Mouse (Mus musculus) urinary bladder, adult 18-20 months (tissue): ENCODE results near the gene Rora.
"Not testable (repeated sequence)": the region's sequence is repeated elsewhere in the genome, so short reads cannot be mapped to it uniquely, and the experiment has no call there.

ENCODE experiments used
- DNase-seq, 2 experiments: peaks; one replicate each; pipeline ENCODE4 v3.0.0; 2022; ENCODE audit warnings: low spot score in 2 of 2, mixed read lengths in 2 of 2

Gene Rora

DNA sequence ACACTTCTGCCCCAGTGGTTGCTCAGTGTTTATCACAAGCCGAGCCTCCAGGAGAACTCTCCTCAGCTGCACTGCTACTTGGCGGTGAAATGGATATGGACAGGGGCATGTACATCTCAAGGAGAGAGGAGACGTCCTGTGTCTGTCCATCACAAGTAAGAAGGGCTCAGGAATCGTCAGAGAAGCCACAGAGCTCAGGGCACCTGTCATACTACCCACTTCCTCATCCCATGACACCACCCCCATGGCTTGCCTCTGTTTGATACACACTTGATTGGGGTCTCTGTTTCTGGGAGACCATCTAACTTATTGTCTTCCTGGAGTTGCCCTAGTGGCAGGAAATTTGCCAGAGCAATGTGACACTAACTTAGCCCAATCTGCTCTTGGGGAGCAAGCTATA is 433.3 kb downstream of the Rora start:
- DNase-seq = no peak

DNA sequence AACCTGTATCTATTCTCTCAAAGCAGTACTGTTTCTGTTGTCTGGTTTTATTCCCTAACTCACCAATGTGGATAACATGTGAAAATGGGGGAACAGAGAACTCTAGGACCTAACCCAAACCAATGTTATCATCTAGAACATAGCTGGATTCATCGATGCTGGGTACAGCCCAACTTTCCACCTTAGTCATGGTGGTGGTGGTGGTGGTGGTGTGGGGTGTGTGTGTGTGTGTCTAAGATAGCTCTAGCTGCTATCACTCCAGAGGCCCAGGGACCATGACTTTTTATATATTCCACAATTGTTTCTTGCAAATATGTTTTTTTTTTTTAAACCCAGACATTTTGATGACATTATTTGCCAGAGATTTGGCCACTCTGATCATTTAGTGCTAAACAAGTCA is 433.7 kb downstream of the Rora start:
- no peak for DNase-seq

DNA sequence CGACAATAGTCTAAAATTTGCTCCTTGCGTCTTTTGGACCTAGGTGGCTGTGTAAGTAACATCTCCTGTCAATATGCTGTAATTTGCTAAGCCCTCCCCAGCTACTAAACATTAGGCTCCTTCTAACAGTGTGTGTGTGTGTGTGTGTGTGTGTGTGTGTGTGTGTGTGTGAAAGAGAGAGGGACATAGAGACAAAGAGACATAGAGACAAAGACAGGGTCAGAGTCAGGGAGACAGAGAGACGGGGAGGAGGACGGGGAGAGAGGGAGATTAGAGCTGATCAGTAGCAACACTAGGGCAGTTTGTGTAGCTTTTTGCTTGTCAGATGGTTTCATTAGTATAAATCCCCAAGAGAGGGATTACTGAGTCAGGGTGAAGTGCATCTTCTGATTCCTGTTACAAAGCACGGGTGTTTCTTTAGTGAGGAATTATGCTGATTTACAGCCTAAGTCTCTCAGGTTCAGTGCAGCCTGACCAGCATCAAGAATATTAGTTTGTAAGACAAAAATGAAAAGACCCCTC is 437.2 kb downstream of the Rora start:
- no peak for DNase-seq

DNA sequence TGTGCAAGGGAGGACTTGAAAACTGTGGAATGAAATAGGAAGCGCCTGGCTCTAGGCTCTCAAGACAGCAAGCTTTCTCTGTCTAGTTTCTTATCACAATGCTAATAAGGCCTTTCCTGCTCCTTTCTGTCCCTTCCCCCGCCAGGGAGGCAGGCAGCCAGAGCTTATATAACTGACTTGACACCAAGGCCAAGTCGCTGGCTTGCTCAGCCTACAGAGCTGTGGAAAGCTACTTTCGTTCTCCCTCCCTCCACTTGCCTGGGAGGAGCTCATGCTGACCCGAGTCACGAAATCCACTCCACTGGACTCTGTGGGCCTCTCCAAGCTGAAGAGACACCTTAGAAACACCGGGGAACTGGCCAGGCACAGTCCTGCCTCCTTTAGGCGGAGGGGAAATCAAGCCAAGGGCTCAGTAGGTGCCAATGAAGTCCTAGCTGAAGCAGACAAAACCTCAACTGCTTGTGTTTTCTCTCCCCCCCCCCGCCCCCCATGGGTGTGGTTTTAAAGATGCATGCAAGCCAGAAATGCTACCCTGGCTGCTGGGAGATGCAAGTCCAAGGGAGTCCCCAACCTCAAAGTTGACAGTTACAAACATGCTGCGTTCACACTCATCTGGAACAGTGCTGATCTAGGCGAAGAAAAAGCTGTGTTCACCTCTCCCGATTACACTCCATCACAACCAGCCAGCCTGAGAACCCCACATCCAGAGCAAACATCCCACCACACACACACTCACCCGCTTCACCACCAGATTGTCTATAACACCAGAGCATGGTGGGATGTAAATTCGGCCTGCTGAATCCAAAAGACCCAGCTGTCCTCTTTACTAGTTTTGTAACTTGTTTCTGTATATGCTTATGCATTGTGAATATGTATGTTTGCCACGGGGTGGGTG is 438.8 kb downstream of the Rora start:
- DNase-seq = peak; percentile 38 to 85

DNA sequence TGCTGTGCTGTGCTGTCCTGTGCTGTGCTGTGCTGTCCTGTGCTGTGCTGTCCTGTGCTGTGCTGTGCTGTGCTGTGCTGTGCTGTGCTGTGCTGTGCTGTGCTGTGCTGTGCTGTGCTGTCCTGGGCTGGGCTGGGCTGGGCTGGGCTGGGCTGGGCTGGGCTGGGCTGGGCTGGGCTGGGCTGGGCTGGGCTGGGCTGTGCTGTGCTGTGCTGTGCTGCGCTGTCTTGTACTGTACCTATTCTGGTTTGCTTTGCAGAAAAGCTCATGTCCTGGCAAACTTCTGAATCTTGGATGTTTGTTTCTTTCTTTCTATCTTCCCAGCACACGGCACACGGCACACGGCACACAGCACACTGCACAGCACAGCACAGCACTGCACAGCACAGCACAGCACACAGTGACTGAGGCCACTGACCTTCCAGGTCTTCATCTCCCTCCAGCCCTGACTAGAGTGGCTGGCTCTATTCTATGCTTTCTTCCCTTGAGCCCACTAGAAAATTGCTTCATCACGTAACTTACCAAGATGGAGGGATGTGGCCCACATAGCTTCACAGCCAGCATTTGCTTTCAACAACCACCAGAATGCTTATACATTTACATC is 446.7 kb downstream of the Rora start:
- not testable (repeated sequence) for DNase-seq

DNA sequence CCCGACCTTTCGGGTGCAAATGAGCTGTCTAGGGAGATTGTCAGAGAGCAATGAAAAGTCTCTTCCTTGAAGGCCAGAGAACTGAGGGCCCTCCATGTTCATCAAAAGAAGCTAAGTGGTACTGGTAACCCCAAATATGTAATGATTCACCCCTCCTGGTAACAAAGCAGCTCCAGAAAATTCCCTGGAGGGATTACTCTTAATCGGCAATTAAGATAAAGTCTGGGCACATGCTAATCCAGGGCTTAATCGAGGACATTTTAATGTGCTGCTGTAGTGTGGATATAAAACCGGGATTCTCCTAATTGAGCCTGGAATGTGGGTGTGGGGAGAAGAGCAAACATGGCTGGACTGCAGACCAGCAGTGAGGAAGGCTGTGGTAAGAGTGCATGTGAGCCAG is 450.7 kb downstream of the Rora start:
- no peak for DNase-seq

DNA sequence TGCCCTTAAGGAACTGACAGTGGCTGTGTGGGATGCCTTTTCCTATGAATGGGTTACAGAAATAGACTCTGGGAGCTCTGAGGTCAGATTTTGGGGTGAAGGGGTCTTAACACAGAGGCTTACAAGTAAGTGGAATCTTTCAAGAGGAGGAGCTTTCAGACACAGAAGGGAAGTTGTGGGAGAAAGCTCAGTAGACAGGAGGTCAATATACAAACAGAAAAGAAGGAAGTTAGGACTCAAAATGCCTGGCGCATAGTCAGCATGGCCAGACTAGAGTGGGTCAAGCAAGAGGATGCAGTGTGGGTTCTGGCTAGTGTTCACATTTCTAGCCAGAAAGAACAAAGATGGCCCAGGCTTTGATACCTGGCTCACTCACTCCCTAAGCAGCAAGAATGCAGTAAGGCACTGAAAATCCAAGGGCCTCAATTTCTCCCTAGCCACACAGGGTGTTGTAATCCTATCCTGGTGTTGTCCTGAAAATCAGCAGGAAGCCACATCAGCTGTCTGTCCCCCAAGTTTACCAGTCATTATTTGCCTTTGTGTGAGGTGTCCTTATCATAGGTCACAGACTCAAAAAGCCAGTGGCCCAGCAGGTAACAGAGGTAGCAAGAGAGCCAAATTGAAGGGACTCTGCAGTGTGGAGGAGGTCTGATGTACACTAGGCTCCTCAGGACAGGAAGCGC is 456.2 kb downstream of the Rora start:
- no peak for DNase-seq

DNA sequence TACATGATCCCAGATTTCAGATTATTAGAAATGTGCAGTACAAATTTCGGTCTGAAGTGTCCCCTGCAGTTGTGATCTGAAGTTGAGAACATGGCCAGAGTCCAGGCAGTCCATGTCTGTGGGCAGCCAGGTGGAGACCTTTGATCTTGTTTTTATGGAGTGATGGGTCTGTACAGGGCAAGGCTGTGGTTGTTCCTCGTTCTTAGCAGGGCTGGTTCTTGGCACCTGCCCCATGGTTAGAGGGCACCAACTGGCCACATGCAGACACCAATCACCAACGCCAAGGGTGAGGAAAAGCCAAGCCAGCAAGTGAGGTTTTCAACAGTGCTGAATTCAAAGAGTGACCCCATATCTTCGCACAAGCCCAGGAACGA is 456.7 kb downstream of the Rora start:
- DNase-seq = no peak

DNA sequence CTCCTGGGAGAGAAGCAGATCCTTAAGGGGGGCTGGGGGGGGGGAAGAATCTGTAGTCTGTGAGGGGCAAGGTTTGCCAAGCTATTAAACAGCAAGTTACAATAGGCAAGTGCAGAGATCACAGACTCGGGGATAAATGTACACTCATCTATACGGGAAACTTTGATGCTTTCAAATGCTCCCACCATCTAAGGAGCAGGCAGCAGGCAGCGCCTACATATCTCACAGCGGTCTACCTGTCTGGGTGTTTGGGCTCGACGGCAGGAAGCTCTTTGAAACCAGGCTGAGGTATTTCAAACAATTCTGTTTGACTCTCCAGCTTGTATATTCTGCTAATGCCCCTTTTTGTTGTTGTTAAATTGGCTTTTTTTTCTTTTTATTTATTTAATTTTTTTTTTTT is 457.1 kb downstream of the Rora start:
- DNase-seq = no peak

DNA sequence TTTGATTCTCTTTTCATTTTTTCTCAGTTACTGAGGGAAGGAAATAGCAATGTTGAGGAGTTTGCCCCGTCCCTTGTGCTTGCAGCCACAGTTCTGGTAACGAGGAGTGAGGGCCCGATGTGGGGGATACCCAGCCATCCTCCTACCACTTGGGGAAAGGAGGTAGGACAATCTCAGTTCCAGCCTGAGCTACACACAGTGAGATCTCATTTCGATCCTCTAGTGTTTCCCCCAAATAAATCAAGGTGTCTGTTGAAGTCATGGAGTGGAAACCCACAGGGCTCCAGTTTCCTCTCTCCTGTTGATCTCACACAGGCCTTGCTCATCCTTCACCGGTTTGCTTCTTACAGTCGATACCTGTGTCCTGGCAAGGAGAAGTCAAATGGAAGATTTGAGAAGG is 458.0 kb downstream of the Rora start:
- no peak for DNase-seq

DNA sequence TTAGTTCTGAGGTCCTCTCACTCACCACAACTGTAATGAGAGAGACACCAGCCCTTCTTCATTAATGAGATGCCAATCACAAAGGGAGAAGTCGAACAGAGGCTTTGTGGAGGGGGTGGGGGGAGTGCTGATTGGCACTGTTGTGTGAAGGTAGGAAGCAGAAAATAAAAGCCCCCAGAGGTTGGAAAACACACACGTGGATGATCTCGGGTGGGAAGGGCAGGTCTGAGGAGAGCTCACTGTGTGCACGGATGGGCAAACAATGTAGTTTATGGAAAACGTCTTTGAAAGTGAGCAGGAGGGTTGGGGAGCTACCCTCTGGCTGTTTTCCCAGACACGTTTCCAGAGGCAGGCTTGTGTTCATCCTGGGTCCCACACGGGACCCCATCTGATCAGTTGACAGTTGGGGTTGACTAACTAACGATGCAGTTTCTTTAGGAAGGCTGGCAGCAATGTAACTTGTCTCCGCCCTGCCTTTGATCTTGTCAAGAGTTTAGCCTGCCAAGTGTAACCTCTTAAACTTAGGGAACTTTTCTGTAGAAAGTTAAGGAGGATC is 460.9 kb downstream of the Rora start:
- DNase-seq = no peak

DNA sequence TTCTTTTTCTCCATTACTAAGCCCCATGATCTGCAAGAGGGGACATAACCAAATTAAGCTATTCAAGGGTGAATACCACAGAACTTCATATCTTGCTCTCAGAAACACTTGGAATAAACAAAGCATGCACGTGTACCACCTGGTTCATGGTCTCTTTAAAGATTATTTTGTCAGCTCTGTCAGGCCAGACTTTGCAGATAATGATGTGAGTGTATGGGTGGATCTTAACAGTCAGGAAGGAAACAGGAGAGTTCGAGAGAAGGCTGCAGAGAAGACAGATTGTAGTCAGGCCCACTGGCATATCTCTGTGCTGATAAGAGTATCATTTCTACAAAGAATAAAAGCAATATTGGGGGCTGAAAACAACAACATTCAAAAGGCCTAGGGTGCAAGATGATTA is 463.2 kb downstream of the Rora start:
- DNase-seq = no peak

DNA sequence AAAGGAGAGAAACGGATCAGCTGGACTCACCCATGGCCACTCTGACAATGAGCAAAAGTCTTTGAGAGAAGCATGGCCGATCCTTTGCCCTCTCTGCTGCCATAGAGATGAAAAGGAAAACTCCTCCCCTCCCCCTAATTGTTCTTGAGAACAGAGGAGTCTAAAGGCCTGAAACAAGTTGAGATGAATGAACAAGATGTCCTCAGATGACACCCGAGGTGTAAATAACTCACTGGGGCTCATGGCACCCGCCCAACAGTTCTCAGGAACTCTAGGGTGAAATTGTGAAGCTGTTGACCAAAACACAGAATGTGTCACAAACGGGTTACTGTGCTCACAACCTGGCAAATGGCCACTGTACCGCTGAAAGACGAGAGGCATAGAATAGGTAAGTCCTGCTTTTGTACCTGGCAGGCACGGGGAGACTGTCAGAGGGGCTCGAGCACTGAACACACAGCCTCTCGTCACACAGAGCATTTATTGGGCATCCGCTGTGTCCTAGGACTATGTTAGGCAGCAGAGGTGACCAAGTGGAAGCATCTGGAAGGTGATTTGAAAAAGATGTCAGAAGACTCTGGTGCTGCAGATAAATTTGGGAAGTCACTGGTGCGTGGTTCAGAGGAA is 467.6 kb downstream of the Rora start:
- no peak for DNase-seq

DNA sequence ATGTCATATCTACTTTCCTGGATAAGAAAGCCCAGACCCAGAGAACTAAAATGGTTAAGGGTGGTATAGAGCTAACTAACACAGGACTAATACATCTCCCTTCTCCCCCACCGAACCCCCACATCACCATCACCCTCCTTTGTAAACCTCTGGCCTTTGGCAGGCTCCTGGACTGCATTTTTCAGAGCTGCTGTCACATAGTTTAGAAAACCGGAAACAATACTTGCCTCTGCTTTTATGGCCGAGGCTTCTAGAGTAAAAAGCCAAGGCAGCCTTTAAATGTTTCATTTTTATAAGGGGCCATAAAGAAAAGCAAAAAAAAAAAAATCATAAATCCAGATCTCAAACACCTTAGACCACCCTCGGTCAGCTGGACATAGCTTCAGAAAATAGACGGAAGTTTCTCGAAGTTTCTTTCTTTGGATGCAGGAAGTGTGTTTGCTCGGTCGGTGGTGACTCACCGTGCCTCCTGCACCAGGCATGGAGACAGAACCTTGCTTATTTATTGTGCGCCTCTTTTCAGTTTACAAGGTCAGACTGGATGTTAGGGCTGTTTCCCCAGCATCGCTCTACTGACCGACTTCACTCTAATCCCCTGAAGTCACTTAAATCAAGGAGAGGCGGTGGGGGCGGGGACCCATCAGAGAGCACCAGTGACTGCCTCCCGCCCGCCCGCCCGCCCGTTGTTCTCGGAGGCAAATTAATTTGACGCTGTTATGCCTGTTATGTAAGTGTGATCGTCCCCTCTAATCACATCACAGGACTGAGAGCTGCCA is 471.6 kb downstream of the Rora start:
- peak; percentile 45 to 52 for DNase-seq

DNA sequence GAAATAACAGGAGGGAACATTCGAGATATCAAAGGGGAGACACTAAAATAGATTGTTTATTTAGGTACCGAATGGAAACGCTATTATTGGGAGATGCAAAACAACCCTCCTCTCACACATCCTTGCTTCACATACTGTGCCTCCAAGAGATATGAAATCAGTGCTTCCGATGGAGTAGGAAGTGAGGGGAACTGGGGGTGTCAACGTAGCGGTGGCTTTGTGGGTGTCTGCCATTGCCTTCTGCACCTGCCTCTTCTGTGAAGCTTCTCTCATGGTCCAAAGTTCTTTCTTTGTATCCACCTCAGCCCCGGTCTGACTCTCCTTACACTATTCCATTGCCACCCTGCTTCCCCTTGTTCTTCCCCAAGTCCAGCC is 472.2 kb downstream of the Rora start:
- DNase-seq = no peak

DNA sequence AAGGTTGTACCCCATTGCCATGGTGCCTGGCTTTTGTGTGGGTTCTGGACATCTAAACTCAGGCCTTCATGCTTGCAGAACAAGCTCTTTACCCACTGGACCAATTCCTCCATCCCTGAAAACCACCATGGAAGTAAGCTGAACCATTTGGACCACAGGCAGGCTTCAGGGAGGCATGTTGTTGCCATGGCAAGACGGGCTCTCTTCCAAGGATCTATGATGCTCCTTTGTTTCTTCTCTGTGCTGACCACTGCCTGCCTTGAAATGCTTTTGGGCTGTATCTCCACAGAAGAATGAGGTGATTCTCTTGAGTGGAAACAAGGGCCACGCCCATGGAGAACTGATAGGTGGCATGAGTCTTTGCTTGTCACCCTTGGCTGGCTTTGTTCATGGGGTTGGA is 473.0 kb downstream of the Rora start:
- DNase-seq = no peak

DNA sequence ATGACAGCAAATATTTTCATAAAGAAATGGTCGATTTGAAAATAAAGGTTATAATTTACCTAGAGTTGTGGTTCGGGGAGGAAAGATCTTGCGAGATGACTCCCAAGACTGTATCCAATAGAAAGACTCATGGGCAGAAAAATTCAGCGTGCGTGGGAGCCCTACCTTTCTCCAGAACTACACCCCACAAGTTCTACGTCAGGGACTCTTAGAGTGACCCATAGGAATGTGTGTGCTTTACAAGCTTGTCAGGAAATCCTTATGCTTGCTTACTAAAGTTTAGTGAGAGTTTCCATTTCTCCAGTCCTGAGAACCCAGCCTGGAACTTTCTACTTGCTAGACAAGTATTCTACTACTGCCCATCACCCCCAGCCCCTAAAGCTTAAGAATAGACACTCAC is 474.7 kb downstream of the Rora start:
- no peak for DNase-seq

DNA sequence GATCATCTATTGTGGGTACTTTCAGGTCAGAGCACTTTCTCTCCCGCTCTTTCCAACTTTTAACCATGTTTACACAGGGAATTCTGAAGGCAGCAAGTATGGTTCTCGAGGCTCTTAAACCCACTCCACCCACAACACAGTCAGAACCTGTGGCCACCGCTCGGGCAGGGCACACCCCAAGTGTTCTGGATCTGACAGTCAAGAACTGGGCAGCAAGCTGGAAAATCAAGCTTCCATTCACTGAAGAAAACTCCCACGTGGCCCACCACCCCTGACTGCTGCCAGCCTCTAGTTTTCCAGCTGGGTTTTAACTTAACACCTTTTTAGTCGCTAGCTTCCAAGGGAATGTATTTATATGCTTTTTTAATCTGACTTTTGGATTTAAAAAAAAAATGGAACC is 479.4 kb downstream of the Rora start:
- no peak for DNase-seq

DNA sequence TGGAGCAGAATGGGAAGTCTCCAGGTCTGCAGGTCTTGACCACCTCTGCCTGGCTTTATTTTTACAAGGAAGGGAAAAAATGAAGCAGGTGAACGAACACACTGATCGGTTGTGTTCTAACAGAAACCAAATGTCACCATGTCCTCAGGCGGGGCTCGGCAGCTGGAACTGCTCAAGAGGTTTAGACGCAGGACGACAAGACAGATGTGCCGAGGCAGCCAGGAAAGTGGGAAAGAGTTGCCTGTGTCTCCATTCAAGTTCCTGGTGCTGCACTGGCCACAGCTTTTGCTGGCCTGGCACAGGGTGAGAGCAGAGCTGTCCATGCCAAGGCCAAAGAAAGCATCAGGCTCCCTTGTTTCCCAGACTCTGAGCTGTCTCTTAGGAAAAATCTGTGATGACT is 480.1 kb downstream of the Rora start:
- no peak for DNase-seq

DNA sequence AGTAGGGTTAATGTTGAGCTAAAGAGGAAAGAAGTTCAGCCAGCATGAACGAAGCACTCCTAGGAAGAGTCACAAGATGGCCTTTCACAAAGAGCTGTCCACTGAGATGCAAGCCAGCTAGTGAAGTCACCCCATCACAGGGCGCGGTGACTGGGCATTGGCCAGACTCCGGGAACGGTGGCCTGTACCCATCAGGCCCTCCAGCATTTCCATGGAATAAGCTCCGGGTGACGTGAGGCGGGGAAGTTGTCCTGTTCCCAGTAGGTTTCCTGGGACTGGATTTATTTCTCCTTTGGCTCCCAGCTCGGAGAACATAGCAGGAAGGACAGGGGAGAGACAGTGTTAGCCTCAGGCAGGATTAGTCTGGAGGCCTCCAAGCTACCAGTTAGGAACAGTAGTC is 481.0 kb downstream of the Rora start:
- no peak for DNase-seq

DNA sequence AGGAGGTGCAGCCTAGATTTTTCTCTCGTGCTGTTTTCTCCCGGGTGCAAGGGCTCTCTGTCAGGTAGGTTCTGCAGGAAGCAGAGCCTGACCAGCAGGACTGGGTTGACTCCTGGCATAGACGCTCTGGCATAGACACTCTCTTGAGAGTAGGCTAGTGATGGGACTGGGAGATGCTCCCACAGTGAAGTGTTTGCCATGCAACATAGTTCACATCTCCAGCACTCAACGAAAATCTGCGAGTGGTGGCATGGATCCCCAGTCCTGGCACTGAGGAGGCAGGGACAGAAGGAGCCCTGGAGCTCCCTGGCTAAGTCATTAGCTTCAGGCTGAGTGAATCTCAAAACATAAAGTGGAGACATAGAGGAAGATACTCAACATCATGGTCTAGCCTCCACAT is 483.2 kb downstream of the Rora start:
- no peak for DNase-seq
